Mouse (Mus musculus): Measurements from ENCODE around the gene Zfp706. TPM values are rescaled to one million over a fixed set of nuclear protein-coding genes. Genes with fewer than 3 reads are reported as not detected.

Gene Zfp706
- polyA plus RNA-seq, 1 experiment, result 2.2 TPM

DNA sequence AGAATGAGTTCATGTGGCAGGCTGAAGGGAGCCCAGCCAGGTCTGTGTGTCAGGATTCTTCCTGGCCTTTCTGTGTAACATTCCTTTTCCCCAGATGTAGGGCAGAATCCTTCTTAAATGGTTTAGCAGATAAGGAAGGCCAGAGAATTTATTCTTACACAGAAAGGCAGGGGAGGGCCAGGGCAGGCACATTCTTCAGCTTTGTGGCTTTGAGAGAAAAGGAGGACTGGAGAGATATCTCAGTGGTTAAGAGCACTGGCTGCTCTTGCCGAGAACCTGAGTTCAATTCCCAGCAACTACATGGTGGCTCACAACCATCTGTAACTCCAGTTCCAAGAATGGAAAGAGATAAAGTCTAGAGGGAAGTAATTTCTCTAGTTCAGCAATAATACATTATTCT, 31.1 kb upstream of the Zfp706 start:
- H3K4me3 ChIP-seq (replicated peaks), result no peak overlapping the region
- TF ChIP-seq TAL1 (IDR thresholded peaks at IDR 0.05; ENCODE audit: low read length) (no peak), GATA1 (IDR thresholded peaks at IDR 0.05; ENCODE audit: low read length) (no peak)
- H3K36me3 ChIP-seq (ENCODE audit: control insufficient read depth), result no peaks in the 10 kb centered on the region
- H3K4me1 ChIP-seq (ENCODE audit: control insufficient read depth), result no peaks in the 10 kb centered on the region; the same call in 1 of the 2 replicates
- H3K27me3 ChIP-seq (ENCODE audit: control insufficient read depth), result no peaks in the 10 kb centered on the region
- no peaks in the 10 kb centered on the region for H3K9me3 ChIP-seq (ENCODE audit: control insufficient read depth, low read length)

DNA sequence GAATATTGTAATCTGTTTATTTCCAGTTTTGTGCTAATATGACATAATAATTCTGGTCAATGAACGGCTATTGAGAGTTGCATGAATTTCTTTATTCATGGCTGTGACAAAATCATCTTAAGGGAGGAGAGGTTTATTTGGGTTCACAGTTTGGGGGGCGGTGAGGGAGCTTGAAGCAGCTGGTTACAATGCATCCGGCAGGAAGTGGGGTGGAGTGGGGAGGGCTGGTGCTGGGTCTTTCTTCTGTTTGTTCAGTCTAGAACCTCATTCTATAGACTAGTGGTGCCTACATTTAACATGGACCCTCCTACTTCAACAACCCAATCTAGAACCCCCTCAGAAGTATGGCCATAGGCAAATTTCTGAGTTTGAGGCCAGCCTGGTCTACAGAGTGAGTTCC, 30.1 kb upstream of the Zfp706 start:
- Histone ChIP-seq H3K27me3 (ENCODE audit: control insufficient read depth) (no peaks in the 10 kb centered on the region), H3K4me1 (ENCODE audit: control insufficient read depth) (no peaks in the 10 kb centered on the region; the same call in 1 of the 2 replicates), H3K9me3 (ENCODE audit: control insufficient read depth, low read length) (no peaks in the 10 kb centered on the region), H3K4me3 (replicated peaks) (no peak overlapping the region), H3K36me3 (ENCODE audit: control insufficient read depth) (no peaks in the 10 kb centered on the region)
- TF ChIP-seq TAL1 (IDR thresholded peaks at IDR 0.05; ENCODE audit: low read length) (no peak), GATA1 (IDR thresholded peaks at IDR 0.05; ENCODE audit: low read length) (no peak)

DNA sequence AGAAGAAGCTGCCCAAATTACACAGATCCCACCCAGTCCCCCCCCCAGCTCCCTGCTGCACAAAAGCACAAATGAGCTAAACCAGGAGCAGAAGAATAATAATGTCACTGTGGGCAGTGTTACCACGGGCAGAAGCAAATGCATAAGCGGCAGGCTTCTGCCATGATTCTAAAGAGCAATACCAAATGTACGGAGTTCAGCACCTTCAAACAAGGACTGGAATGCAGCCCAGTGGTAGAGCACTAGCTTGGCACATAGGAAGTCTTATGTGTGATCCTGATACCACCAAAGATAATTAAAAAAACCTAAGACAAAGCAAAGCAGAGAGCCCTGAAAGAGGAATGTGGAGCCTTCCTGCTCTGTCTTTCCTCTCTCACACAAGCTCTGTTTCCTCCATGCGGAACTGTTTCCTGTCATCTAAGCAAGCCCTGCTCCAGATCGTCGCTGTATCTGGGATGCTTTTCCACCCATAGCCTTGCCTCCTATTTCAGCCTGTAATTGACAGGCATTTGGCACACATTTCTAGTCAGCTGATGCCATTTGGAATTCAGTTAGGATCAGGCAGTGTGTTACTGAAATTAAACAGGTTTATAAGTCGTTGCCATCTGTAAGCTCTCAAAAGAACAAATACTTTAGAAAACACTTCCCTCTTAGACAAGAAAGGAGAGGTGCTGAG, 29.0 kb upstream of the Zfp706 start:
- Histone ChIP-seq H3K4me1 (ENCODE audit: control insufficient read depth) (no peaks in the 10 kb centered on the region; the same call in 1 of the 2 replicates), H3K4me3 (replicated peaks) (no peak overlapping the region)

GRCm38 (mm10) chr15:37034155-37034554, 26.6 kb upstream of the Zfp706 start:
- Histone ChIP-seq H3K36me3 (ENCODE audit: control insufficient read depth) (no peaks in the 10 kb centered on the region), H3K27me3 (ENCODE audit: control insufficient read depth) (no peaks in the 10 kb centered on the region), H3K4me3 (replicated peaks) (no peak overlapping the region), H3K4me1 (ENCODE audit: control insufficient read depth) (no peaks in the 10 kb centered on the region; the same call in 1 of the 2 replicates), H3K9me3 (ENCODE audit: control insufficient read depth, low read length) (no peaks in the 10 kb centered on the region)
- TF ChIP-seq TAL1 (IDR thresholded peaks at IDR 0.05; ENCODE audit: low read length) (no peak), GATA1 (IDR thresholded peaks at IDR 0.05; ENCODE audit: low read length) (no peak)

More for the DNA sequence above, 29.0 kb upstream of the Zfp706 start:
- Histone ChIP-seq H3K27me3 (ENCODE audit: control insufficient read depth) (no peaks in the 10 kb centered on the region), H3K9me3 (ENCODE audit: control insufficient read depth, low read length) (no peaks in the 10 kb centered on the region), H3K36me3 (ENCODE audit: control insufficient read depth) (no peaks in the 10 kb centered on the region)
- no peak for TF ChIP-seq GATA1 (IDR thresholded peaks at IDR 0.05; ENCODE audit: low read length)
- TF ChIP-seq TAL1 (IDR thresholded peaks at IDR 0.05; ENCODE audit: low read length), result no peak

- Histone ChIP-seq H3K4me1 (ENCODE audit: control insufficient read depth) (no peaks in the 10 kb centered on the region; the same call in 1 of the 2 replicates), H3K9me3 (ENCODE audit: control insufficient read depth, low read length) (no peaks in the 10 kb centered on the region), H3K27me3 (ENCODE audit: control insufficient read depth) (no peaks in the 10 kb centered on the region), H3K4me3 (replicated peaks) (no peak overlapping the region), H3K36me3 (ENCODE audit: control insufficient read depth) (no peaks in the 10 kb centered on the region)
- TF ChIP-seq TAL1 (IDR thresholded peaks at IDR 0.05; ENCODE audit: low read length) (no peak), GATA1 (IDR thresholded peaks at IDR 0.05; ENCODE audit: low read length) (no peak)
These were observed 25.9 kb upstream of the Zfp706 start for GRCm38 (mm10) chr15:37033431-37033830.

GRCm38 (mm10) chr15:37031334-37032150, 24.0 kb upstream of the Zfp706 start:
- H3K4me1 ChIP-seq (ENCODE audit: control insufficient read depth), result no peaks in the 10 kb centered on the region; the same call in 1 of the 2 replicates
- no peaks in the 10 kb centered on the region for H3K9me3 ChIP-seq (ENCODE audit: control insufficient read depth, low read length)
- TF ChIP-seq TAL1 (IDR thresholded peaks at IDR 0.05; ENCODE audit: low read length) (no peak), GATA1 (IDR thresholded peaks at IDR 0.05; ENCODE audit: low read length) (no peak)
- no peak overlapping the region for H3K4me3 ChIP-seq (replicated peaks)
- no peaks in the 10 kb centered on the region for H3K36me3 ChIP-seq (ENCODE audit: control insufficient read depth)
- no peaks in the 10 kb centered on the region for H3K27me3 ChIP-seq (ENCODE audit: control insufficient read depth)

- Histone ChIP-seq H3K4me1 (ENCODE audit: control insufficient read depth) (no peaks in the 10 kb centered on the region; the same call in 1 of the 2 replicates), H3K27me3 (ENCODE audit: control insufficient read depth) (no peaks in the 10 kb centered on the region), H3K4me3 (replicated peaks) (no peak overlapping the region), H3K9me3 (ENCODE audit: control insufficient read depth, low read length) (no peaks in the 10 kb centered on the region), H3K36me3 (ENCODE audit: control insufficient read depth) (no peaks in the 10 kb centered on the region)
- TF ChIP-seq GATA1 (IDR thresholded peaks at IDR 0.05; ENCODE audit: low read length) (no peak), TAL1 (IDR thresholded peaks at IDR 0.05; ENCODE audit: low read length) (no peak)
These were observed 23.4 kb upstream of the Zfp706 start for GRCm38 (mm10) chr15:37030929-37031328.

DNA sequence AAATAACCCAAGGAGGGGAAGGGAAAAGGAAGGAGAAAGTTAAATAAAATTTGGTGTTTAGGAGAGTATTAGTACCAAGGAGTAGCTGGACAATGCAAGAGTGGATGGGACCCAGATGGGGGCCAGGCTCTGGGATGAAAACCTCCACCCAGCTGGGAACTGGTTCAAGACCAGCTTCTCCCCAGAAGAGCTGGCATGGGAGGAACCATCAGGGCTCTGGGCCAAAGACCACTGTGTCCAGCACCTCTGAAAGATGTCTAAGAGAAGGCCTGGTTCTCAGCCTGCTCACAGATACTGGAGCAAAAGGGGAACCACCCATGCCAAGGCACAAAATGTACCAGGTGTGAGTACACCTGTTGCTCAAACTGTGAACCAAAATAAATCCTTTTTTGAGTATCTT, 20.4 kb upstream of the Zfp706 start:
- no peaks in the 10 kb centered on the region for H3K27me3 ChIP-seq (ENCODE audit: control insufficient read depth)
- H3K36me3 ChIP-seq (ENCODE audit: control insufficient read depth), result no peaks in the 10 kb centered on the region
- H3K9me3 ChIP-seq (ENCODE audit: control insufficient read depth, low read length), result no peaks in the 10 kb centered on the region
- no peaks in the 10 kb centered on the region; the same call in 1 of the 2 replicates for H3K4me1 ChIP-seq (ENCODE audit: control insufficient read depth)
- no peak overlapping the region for H3K4me3 ChIP-seq (replicated peaks)
- TF ChIP-seq TAL1 (IDR thresholded peaks at IDR 0.05; ENCODE audit: low read length) (no peak), GATA1 (IDR thresholded peaks at IDR 0.05; ENCODE audit: low read length) (no peak)

- no peak overlapping the region for H3K4me3 ChIP-seq (replicated peaks)
- H3K36me3 ChIP-seq (ENCODE audit: control insufficient read depth), result no peaks in the 10 kb centered on the region
- no peaks in the 10 kb centered on the region for H3K4me1 ChIP-seq (ENCODE audit: control insufficient read depth)
- no peaks in the 10 kb centered on the region for H3K9me3 ChIP-seq (ENCODE audit: control insufficient read depth, low read length)
- TF ChIP-seq GATA1 (IDR thresholded peaks at IDR 0.05; ENCODE audit: low read length) (no peak), TAL1 (IDR thresholded peaks at IDR 0.05; ENCODE audit: low read length) (no peak)
- no peaks in the 10 kb centered on the region for H3K27me3 ChIP-seq (ENCODE audit: control insufficient read depth)
These were observed 18.9 kb upstream of the Zfp706 start for GRCm38 (mm10) chr15:37026458-37026857.
